Mouse (Mus musculus): ENCODE results near the gene Vmn1r39. TPM values are rescaled to one million over a fixed set of nuclear protein-coding genes. Genes with fewer than 3 reads are reported as not detected.
"Not testable (repeated sequence)": the region's sequence is repeated elsewhere in the genome, so short reads cannot be mapped to it uniquely, and the experiment has no call there.

Gene Vmn1r39
- polyA plus RNA-seq (2015; fragmentation: Nextera tagmentation; extraction: Ambion mirVana): not detected in 2 replicates

DNA sequence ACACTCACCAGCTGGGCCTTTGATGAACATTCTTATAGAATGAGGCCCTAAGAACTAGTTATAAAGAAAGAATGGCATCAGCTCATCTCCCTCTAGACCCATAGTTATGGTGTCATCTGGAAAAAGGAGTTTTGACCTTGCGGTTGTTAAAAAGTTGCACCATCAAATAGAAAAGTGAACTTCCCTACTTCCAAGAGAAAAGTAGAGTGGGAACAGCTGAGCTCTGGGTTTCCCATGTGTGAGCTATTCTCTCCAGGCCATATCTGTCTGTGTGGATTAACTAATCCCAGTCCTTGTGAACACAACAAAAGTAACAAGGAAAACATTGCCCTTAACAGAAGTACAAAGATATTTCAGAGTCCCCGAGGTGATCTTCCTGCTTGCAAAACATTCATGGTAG, at the start of gene Vmn1r39:
Gene Vmn1r39, minus strand, starts transcription at position 101 of the 400 bp plus-strand sequence.
- no peaks in the 10 kb centered on the region for H3K36me3 ChIP-seq (ENCODE audit: insufficient read depth, low read length)
- H3K4me3 ChIP-seq (ENCODE audit: low read length): no peak within 1 kb of the TSS
- ATAC-seq (ENCODE audit: low FRiP score, low TSS enrichment): no peak
- no peaks in the 10 kb centered on the region for H3K9me3 ChIP-seq (ENCODE audit: low read length)
- WGBS: 91% methylated on average over 2 of the region's 2 CpGs
- H3K27ac ChIP-seq (ENCODE audit: low read length): no peak within 1 kb of the TSS
- no peak within 1 kb of the TSS for H3K4me2 ChIP-seq (replicated peaks; ENCODE audit: low read depth, low read length)
- no peaks in the 10 kb centered on the region for H3K4me1 ChIP-seq (ENCODE audit: insufficient read depth, low read length)
- H3K9ac ChIP-seq (replicated peaks; ENCODE audit: low read length): no peak within 1 kb of the TSS
- no peaks in the 10 kb centered on the region for H3K27me3 ChIP-seq (ENCODE audit: insufficient read depth, low read length)

DNA sequence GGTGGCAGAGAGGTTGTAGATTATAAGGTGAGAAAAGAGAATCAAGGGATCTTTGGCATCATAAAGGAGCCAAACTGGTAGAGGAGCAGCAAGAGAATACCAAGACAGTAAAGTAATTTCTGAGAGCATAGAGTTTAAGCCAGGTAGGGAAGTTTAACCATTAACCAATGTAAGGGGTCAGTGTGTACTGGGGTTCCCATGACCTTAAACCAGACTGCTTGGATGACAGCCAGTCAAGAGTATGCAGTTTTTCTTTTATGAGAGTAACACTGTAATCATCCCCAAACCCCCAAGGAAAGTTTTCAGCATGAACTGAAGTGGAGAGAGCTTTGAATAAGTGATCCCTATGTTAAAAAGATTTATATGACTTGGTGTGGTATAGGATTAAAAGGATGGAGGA, 49.0 kb upstream of the Vmn1r39 start:
- Histone ChIP-seq H3K4me2 (replicated peaks; ENCODE audit: low read depth, low read length) (no peak overlapping the region), H3K27me3 (ENCODE audit: insufficient read depth, low read length) (no peaks in the 10 kb centered on the region), H3K36me3 (ENCODE audit: insufficient read depth, low read length) (no peaks in the 10 kb centered on the region), H3K27ac (ENCODE audit: low read length) (no peak overlapping the region), H3K4me3 (ENCODE audit: low read length) (no peak overlapping the region), H3K9ac (replicated peaks; ENCODE audit: low read length) (no peak overlapping the region), H3K4me1 (ENCODE audit: insufficient read depth, low read length) (no peaks in the 10 kb centered on the region), H3K9me3 (ENCODE audit: low read length) (no peaks in the 10 kb centered on the region)
- ATAC-seq (ENCODE audit: low FRiP score, low TSS enrichment): no peak

DNA sequence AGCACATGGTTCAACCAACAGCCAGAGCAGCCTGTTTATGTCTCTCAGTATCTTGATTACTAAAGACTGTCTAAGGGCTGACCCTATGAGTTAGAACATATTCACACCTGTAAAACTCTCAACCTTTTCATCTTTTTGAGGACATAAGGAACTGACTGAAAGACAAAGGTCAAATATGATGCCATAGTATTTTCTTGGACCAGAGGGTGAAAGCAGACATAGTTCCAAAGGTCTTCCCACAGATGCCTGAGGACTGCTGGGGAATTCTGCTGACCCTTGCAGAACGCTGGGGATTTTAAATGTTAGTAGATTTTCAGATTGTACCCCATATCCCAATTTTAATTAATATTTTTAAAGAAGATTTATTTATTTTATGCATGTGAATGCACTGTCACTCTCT, 47.9 kb upstream of the Vmn1r39 start:
- no peaks in the 10 kb centered on the region for H3K27me3 ChIP-seq (ENCODE audit: insufficient read depth, low read length)
- no peaks in the 10 kb centered on the region for H3K36me3 ChIP-seq (ENCODE audit: insufficient read depth, low read length)
- no peaks in the 10 kb centered on the region for H3K9me3 ChIP-seq (ENCODE audit: low read length)
- no peak overlapping the region for H3K4me2 ChIP-seq (replicated peaks; ENCODE audit: low read depth, low read length)
- H3K27ac ChIP-seq (ENCODE audit: low read length): no peak overlapping the region
- no peak overlapping the region for H3K4me3 ChIP-seq (ENCODE audit: low read length)
- 79% methylated on average over 1 of the region's 1 CpGs for WGBS
- H3K4me1 ChIP-seq (ENCODE audit: insufficient read depth, low read length): no peaks in the 10 kb centered on the region
- no peak for ATAC-seq (ENCODE audit: low FRiP score, low TSS enrichment)
- H3K9ac ChIP-seq (replicated peaks; ENCODE audit: low read length): no peak overlapping the region

DNA sequence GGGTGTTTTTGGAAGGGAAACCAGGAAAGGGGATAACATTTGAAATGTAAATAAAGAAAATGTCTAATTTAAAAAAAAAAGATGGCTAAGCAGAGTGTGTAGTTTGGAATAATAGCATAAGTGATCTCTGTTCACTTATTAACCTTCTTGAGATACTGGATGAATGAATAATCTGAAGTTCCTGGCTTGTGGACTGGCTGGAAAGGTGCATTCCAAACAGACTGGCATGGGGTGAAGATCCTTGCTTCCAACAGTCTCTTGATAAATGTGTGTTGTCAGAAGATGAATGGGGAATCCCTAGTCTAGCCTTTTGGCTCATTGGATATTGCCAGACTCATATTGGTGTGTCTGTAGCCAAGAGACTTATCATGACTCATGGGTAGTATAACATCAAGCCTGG, 45.8 kb upstream of the Vmn1r39 start:
- no peak overlapping the region for H3K4me2 ChIP-seq (replicated peaks; ENCODE audit: low read depth, low read length)
- H3K36me3 ChIP-seq (ENCODE audit: insufficient read depth, low read length): no peaks in the 10 kb centered on the region
- no peak overlapping the region for H3K4me3 ChIP-seq (ENCODE audit: low read length)
- H3K9me3 ChIP-seq (ENCODE audit: low read length): no peaks in the 10 kb centered on the region
- no peaks in the 10 kb centered on the region for H3K27me3 ChIP-seq (ENCODE audit: insufficient read depth, low read length)
- ATAC-seq (ENCODE audit: low FRiP score, low TSS enrichment): no peak
- no peak overlapping the region for H3K27ac ChIP-seq (ENCODE audit: low read length)
- H3K9ac ChIP-seq (replicated peaks; ENCODE audit: low read length): no peak overlapping the region
- no peaks in the 10 kb centered on the region for H3K4me1 ChIP-seq (ENCODE audit: insufficient read depth, low read length)

DNA sequence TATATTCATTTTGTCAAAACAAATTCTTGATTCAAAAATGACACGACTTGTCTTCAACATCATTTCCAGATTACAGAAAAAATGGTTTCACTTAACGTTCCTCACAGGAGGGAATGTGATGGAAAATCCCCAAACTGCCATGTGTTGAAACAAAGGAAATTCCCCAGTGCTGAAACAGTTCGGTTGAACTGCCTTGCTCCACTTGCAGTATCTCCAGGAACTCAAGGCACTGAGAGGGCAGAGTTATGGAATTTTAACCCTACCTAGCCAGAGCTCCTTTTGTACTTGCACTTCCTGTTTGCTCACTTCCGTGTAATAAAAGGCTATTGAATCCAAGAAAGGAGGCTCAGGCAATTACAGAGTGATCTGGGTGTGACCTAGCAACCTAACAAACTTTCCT, 38.5 kb upstream of the Vmn1r39 start:
- H3K27me3 ChIP-seq (ENCODE audit: insufficient read depth, low read length): no peaks in the 10 kb centered on the region
- ATAC-seq (ENCODE audit: low FRiP score, low TSS enrichment): no peak
- WGBS: 32% methylated on average over 4 of the region's 4 CpGs

DNA sequence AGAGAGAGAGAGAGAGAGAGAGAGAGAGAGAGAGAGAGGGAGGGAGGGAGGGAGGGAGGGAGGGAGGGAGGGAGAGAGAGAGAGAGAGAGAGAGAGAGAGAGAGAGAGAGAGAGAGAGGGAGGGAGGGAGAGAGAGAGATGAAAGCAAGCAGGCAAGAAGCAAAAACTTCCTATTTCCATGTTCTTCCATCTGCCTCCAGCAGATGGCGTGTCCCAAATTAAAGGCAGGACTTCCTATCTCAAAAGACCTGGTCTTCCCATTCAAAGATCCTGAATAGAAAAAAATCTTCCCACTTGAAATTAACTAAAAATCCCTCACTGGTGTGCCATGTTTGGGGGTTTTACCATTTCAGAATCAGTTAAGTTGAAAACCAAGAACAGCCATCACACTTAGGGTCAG, 30.2 kb upstream of the Vmn1r39 start:
- H3K27me3 ChIP-seq (ENCODE audit: insufficient read depth, low read length); H3K36me3 ChIP-seq (ENCODE audit: insufficient read depth, low read length); H3K4me1 ChIP-seq (ENCODE audit: insufficient read depth, low read length); H3K27ac ChIP-seq (ENCODE audit: low read length); H3K4me2 ChIP-seq (replicated peaks; ENCODE audit: low read depth, low read length); ATAC-seq (ENCODE audit: low FRiP score, low TSS enrichment); H3K4me3 ChIP-seq (ENCODE audit: low read length); H3K9ac ChIP-seq (replicated peaks; ENCODE audit: low read length); H3K9me3 ChIP-seq (ENCODE audit: low read length): not testable (repeated sequence)
- 6% methylated on average over 1 of the region's 1 CpGs for WGBS

More for the DNA sequence above, 38.5 kb upstream of the Vmn1r39 start:
- H3K4me1 ChIP-seq (ENCODE audit: insufficient read depth, low read length): no peaks in the 10 kb centered on the region
- no peak overlapping the region for H3K9ac ChIP-seq (replicated peaks; ENCODE audit: low read length)
- H3K9me3 ChIP-seq (ENCODE audit: low read length): no peaks in the 10 kb centered on the region
- no peak overlapping the region for H3K4me3 ChIP-seq (ENCODE audit: low read length)
- H3K36me3 ChIP-seq (ENCODE audit: insufficient read depth, low read length): no peaks in the 10 kb centered on the region
- no peak overlapping the region for H3K4me2 ChIP-seq (replicated peaks; ENCODE audit: low read depth, low read length)
- H3K27ac ChIP-seq (ENCODE audit: low read length): no peak overlapping the region

DNA sequence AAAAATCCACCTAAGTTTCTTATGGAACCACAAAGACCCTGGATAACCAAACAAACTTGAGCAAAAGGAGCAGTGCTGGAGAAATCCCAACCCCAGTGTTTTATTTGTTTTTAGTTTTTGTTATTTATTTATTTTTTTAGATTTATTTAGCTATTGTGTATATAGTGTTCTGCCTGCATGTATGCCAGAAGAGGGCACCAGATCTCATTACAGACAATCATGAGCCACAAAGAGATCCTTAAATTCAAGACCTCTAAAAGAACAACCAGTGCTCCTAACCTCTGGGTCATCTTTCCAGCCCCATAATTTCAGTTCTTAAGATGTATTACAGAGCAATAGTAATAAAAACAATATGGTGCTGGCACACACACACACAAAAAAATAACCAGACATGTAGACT, 26.5 kb upstream of the Vmn1r39 start:
- Histone ChIP-seq H3K36me3 (ENCODE audit: insufficient read depth, low read length) (no peaks in the 10 kb centered on the region), H3K9me3 (ENCODE audit: low read length) (no peaks in the 10 kb centered on the region), H3K27ac (ENCODE audit: low read length) (no peak overlapping the region), H3K27me3 (ENCODE audit: insufficient read depth, low read length) (no peaks in the 10 kb centered on the region), H3K9ac (replicated peaks; ENCODE audit: low read length) (no peak overlapping the region), H3K4me1 (ENCODE audit: insufficient read depth, low read length) (no peaks in the 10 kb centered on the region), H3K4me3 (ENCODE audit: low read length) (no peak overlapping the region), H3K4me2 (replicated peaks; ENCODE audit: low read depth, low read length) (no peak overlapping the region)
- ATAC-seq (ENCODE audit: low FRiP score, low TSS enrichment): no peak

DNA sequence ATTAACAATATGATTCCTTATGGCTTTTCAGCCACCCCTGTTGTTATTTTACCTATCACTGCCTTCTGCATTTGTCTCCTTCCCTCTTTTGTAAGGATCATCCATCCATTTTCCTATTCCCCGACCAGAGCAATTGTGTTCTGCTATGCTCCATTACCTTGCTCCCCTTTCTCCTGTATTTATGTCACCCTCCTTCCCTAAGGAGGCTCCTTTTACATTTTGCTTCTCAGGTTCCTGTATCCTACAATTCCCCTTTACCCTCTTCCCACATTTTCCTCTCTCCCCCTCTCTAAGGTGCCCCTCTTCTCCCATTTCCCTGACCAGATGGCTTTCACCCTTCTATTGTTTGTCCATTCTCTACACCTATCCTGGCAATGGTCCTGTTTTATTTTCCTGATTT, 4.1 kb downstream of the Vmn1r39 start:
- 13% methylated on average over 1 of the region's 1 CpGs for WGBS
- Histone ChIP-seq H3K4me1 (ENCODE audit: insufficient read depth, low read length) (no peaks in the 10 kb centered on the region), H3K4me2 (replicated peaks; ENCODE audit: low read depth, low read length) (no peak overlapping the region), H3K27me3 (ENCODE audit: insufficient read depth, low read length) (no peaks in the 10 kb centered on the region), H3K9ac (replicated peaks; ENCODE audit: low read length) (no peak overlapping the region), H3K36me3 (ENCODE audit: insufficient read depth, low read length) (no peaks in the 10 kb centered on the region), H3K4me3 (ENCODE audit: low read length) (no peak overlapping the region), H3K27ac (ENCODE audit: low read length) (no peak overlapping the region), H3K9me3 (ENCODE audit: low read length) (no peaks in the 10 kb centered on the region)
- ATAC-seq (ENCODE audit: low FRiP score, low TSS enrichment): no peak

DNA sequence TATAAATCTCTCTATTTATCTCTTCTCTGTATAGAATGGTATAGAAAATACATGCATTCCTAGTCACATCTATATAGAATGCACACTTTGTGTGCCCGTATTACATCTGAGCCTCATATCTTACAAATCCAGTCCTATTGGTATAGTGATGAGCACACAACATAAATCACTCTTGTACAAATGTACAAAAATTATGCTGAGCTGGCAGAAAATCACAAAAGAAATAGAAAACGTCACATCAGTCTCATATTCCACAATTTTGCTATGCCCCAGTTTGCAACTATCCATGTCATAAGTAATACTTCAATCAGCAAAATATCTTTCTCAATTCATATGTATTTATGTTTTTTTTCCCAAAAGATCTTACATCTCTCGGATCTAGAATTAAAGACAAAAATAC, 4.7 kb downstream of the Vmn1r39 start:
- Histone ChIP-seq H3K9ac (replicated peaks; ENCODE audit: low read length) (no peak overlapping the region), H3K4me1 (ENCODE audit: insufficient read depth, low read length) (no peaks in the 10 kb centered on the region), H3K36me3 (ENCODE audit: insufficient read depth, low read length) (no peaks in the 10 kb centered on the region), H3K4me2 (replicated peaks; ENCODE audit: low read depth, low read length) (no peak overlapping the region), H3K9me3 (ENCODE audit: low read length) (no peaks in the 10 kb centered on the region), H3K27me3 (ENCODE audit: insufficient read depth, low read length) (no peaks in the 10 kb centered on the region), H3K27ac (ENCODE audit: low read length) (no peak overlapping the region), H3K4me3 (ENCODE audit: low read length) (no peak overlapping the region)
- no peak for ATAC-seq (ENCODE audit: low FRiP score, low TSS enrichment)
- WGBS: 84% methylated on average over 3 of the region's 3 CpGs

DNA sequence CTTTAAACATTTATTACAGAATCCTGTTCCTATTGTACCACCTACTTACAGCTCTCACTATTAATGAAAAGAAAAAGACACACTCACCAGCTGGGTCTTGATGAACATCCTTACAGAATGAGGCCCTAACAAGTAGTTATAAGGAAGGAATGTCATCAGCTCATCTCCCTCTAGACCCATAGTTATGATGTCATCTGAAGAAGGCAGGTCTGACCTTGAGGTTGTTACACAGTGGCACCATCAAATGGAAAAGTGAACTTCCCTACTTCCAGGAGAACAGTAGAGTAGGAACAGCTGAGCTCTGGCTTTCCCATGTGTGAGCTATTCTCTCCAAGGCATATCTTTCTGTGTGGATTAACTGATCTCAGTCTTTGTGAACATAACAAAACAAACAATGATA, 27.9 kb downstream of the Vmn1r39 start, which contains the start of gene Vmn1r38:
Gene Vmn1r38, minus strand, starts transcription at position 101 of the 400 bp plus-strand sequence.
- not testable (repeated sequence) for ATAC-seq (ENCODE audit: low FRiP score, low TSS enrichment); H3K27me3 ChIP-seq (ENCODE audit: insufficient read depth, low read length); H3K9ac ChIP-seq (replicated peaks; ENCODE audit: low read length); H3K4me3 ChIP-seq (ENCODE audit: low read length); H3K27ac ChIP-seq (ENCODE audit: low read length); H3K36me3 ChIP-seq (ENCODE audit: insufficient read depth, low read length); H3K4me1 ChIP-seq (ENCODE audit: insufficient read depth, low read length); H3K9me3 ChIP-seq (ENCODE audit: low read length); H3K4me2 ChIP-seq (replicated peaks; ENCODE audit: low read depth, low read length)

Measured in kidney, embryonic 16.5 days (tissue).